Mouse (Mus musculus): ENCODE data around the gene Plin1. TPM values are rescaled to one million over a fixed set of nuclear protein-coding genes. Genes with fewer than 3 reads are reported as not detected.

Plin1 gene
- total RNA-seq (2021) = under 1 TPM; 0.58 to 0.83 TPM
- long read RNA-seq, experiment 1 = 0 reads
- long read RNA-seq, experiment 2, partial matches to known transcripts = 0 of 1 reads
- long read RNA-seq, experiment 2, other reads (novel, unspliced or antisense) = 1 of 1 reads

- no peak for DNase-seq (ENCODE audit: low spot score in 2 of 2)
Measured at GRCm38 (mm10) chr7:79732622-79733021, at the start of gene Plin1. Gene Plin1, minus strand, starts transcription at chr7:79732903.

GRCm38 (mm10) chr7:79782516-79782855 lies 49.8 kb upstream of the Plin1 start:
- DNase-seq (ENCODE audit: low spot score in 2 of 2) = no peak

GRCm38 (mm10) chr7:79781826-79782515 lies 49.3 kb upstream of the Plin1 start:
- DNase-seq (ENCODE audit: low spot score in 2 of 2) = no peak

- peak; percentile 63 to 65 for DNase-seq (ENCODE audit: low spot score in 2 of 2)
Measured at GRCm38 (mm10) chr7:79780647-79781626, 48.2 kb upstream of the Plin1 start.

- no peak for DNase-seq (ENCODE audit: low spot score in 2 of 2)
Measured at GRCm38 (mm10) chr7:79771561-79772512, 39.1 kb upstream of the Plin1 start.

- DNase-seq (ENCODE audit: low spot score in 2 of 2) = no peak
Measured at GRCm38 (mm10) chr7:79769664-79770063, 37.0 kb upstream of the Plin1 start.

- DNase-seq (ENCODE audit: low spot score in 2 of 2) = no peak
Measured at GRCm38 (mm10) chr7:79765991-79766390, 33.3 kb upstream of the Plin1 start.

GRCm38 (mm10) chr7:79762106-79762505 lies 29.4 kb upstream of the Plin1 start:
- no peak for DNase-seq (ENCODE audit: low spot score in 2 of 2)

- DNase-seq (ENCODE audit: low spot score in 2 of 2) = no peak
Measured at GRCm38 (mm10) chr7:79761124-79761876, 28.6 kb upstream of the Plin1 start.

GRCm38 (mm10) chr7:79759766-79760165 lies 27.1 kb upstream of the Plin1 start:
- DNase-seq (ENCODE audit: low spot score in 2 of 2) = no peak

- no peak for DNase-seq (ENCODE audit: low spot score in 2 of 2)
Measured at GRCm38 (mm10) chr7:79758176-79758575, 25.5 kb upstream of the Plin1 start.

- no peak for DNase-seq (ENCODE audit: low spot score in 2 of 2)
Measured at GRCm38 (mm10) chr7:79756334-79756733, 23.6 kb upstream of the Plin1 start.

GRCm38 (mm10) chr7:79749511-79749910 lies 16.8 kb upstream of the Plin1 start:
- DNase-seq (ENCODE audit: low spot score in 2 of 2) = no peak

- no peak for DNase-seq (ENCODE audit: low spot score in 2 of 2)
Measured at GRCm38 (mm10) chr7:79747659-79748058, 15.0 kb upstream of the Plin1 start.

- DNase-seq (ENCODE audit: low spot score in 2 of 2) = no peak
Measured at GRCm38 (mm10) chr7:79744585-79744984, 11.9 kb upstream of the Plin1 start.

- DNase-seq (ENCODE audit: low spot score in 2 of 2) = no peak
Measured at GRCm38 (mm10) chr7:79744051-79744450, 11.3 kb upstream of the Plin1 start.

- peak; percentile 69 to 82 for DNase-seq (ENCODE audit: low spot score in 2 of 2)
Measured at GRCm38 (mm10) chr7:79742659-79743536, 10.2 kb upstream of the Plin1 start, which contains the start of the genes Pex11a and Wdr93. Gene Pex11a, minus strand, starts transcription at chr7:79743131. Gene Wdr93, plus strand, starts transcription at chr7:79743163.

GRCm38 (mm10) chr7:79742277-79742658 lies 9.6 kb upstream of the Plin1 start:
- no peak for DNase-seq (ENCODE audit: low spot score in 2 of 2)

- DNase-seq (ENCODE audit: low spot score in 2 of 2) = no peak
Measured at GRCm38 (mm10) chr7:79740279-79740678, 7.6 kb upstream of the Plin1 start.

Measured in layer of hippocampus, postnatal 14 days (tissue).